Mouse (Mus musculus): Measurements from ENCODE around the gene Zfp804a.

DNA sequence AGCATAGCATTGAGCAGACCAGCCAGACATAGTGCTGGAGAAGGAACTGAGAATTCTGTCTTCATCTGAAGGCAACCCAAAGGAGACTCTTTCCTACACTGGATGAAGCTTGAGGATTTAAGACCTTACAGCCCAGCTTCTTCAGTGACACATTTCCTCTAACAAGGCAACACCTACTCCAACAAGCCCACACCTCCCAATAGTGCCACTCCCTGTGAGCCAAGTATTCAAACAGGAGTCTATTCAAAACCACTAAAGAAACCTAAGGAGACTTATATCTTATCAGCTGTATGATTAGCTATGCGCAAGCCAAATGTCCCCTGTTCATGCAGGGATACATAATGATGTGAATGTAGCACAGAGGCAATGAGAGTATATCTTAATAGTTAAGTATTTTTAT is 128.0 kb downstream of the Zfp804a start:
- TF ChIP-seq JUND (conservative IDR thresholded peaks at IDR 0.05; ENCODE audit: low read depth, low read length) = no peak
- TF ChIP-seq CTCF (conservative IDR thresholded peaks at IDR 0.05 in 1 of 2, IDR thresholded peaks at IDR 0.05 in 1 of 2; ENCODE audit: low read depth in 2 of 2, low read length in 2 of 2) = no peak
- TF ChIP-seq POLR2A (IDR thresholded peaks at IDR 0.05; ENCODE audit: low read depth, low read length) = no peak
- no peak for TF ChIP-seq EP300 (IDR thresholded peaks at IDR 0.05; ENCODE audit: low read length)
- TF ChIP-seq ZNF384 (IDR thresholded peaks at IDR 0.05; ENCODE audit: low read depth, low read length) = no peak
- no peak for TF ChIP-seq E2F4 (IDR thresholded peaks at IDR 0.05; ENCODE audit: insufficient replicate concordance, low read depth, low read length)

Data from CH12.LX (cell line).